ENCODE assay signal across 8 mouse cellular contexts in genomic region chr15:99316314-99317266, GRCm38 (mm10). TPM values are rescaled to one million over a fixed set of nuclear protein-coding genes. Genes with fewer than 3 reads are reported as not detected.
A peak's percentile ranks its signal among the peaks of the same experiment; 100 is the strongest.
DNase-seq lines count a peak whose midpoint lies in the region; ATAC-seq lines count a peak whose summit lies in the region.

No protein-coding gene starts in this region.

- peak overlapping the region; percentile 74 for H3K27ac ChIP-seq in hindbrain, embryonic 14.5 days

- DNase-seq in R1 (ENCODE audit: low read depth, low spot score) = peak; percentile 67
- DNase-seq in cerebellum, postnatal 10 days = peak; percentile 89 to 92
- DNase-seq in frontal cortex, postnatal 25 days (ENCODE audit: low spot score in 2 of 2) = peak; percentile 70
- peak; percentile 85 for DNase-seq in hindbrain, embryonic 14.5 days (ENCODE audit: low spot score)
- peak; percentile 65 to 83 for DNase-seq in layer of hippocampus, postnatal 25 days (ENCODE audit: extremely low spot score in 1 of 2, low spot score in 1 of 2)
- peak; percentile 85 to 90 for DNase-seq in right cerebral cortex, postnatal 10 days (ENCODE audit: low spot score in 2 of 2)
- DNase-seq in yolk sac, embryonic 10.5 days (ENCODE audit: low spot score) = no peak

- WGBS in hindbrain, embryonic 14.5 days = 85% methylated on average over 16 of the region's 16 CpGs

- no peak overlapping the region for H3K4me2 ChIP-seq in hindbrain, embryonic 14.5 days (replicated peaks)

- peak overlapping the region; percentile 38; the same call in 1 of the 2 replicates for H3K9ac ChIP-seq in hindbrain, embryonic 14.5 days

- H3K36me3 ChIP-seq in hindbrain, embryonic 14.5 days (replicated peaks; ENCODE audit: control insufficient read depth, insufficient read depth) = peaks cover 99% of the 10 kb centered on the region

- no peaks in the 10 kb centered on the region for H3K27me3 ChIP-seq in hindbrain, embryonic 14.5 days (ENCODE audit: control insufficient read depth, insufficient read depth, low read length)

- no peaks in the 10 kb centered on the region for H3K4me1 ChIP-seq in hindbrain, embryonic 14.5 days (replicated peaks; ENCODE audit: control insufficient read depth, insufficient read depth, low read length)

- no peaks in the 10 kb centered on the region for H3K9me3 ChIP-seq in hindbrain, embryonic 14.5 days (ENCODE audit: control insufficient read depth, low read length)

- no peak overlapping the region for H3K4me3 ChIP-seq in hindbrain, embryonic 14.5 days (replicated peaks; ENCODE audit: low read length)

- peak; percentile 38 for ATAC-seq in hindbrain, embryonic 14.5 days (ENCODE audit: low FRiP score)
- ATAC-seq in megakaryocyte, adult 5-6 weeks (ENCODE audit: poor library complexity, severe bottlenecking) = peak; percentile 90

RNA-seq across cellular contexts. Expression of gene Fam186b, which starts 20.9 kb away (rescaled TPM):
- 0.39 and 0.81 TPM in 2 replicates for polyA plus RNA-seq in hindbrain, embryonic 14.5 days (2014; fragmentation: Nextera tagmentation; extraction: Ambion mirVana)
- 1 to 10 TPM; 1.2 to 1.3 TPM for total RNA-seq in layer of hippocampus, postnatal 25 days (2021)
- not detected in 2 replicates for total RNA-seq in megakaryocyte, adult 5-6 weeks (2015)
- total RNA-seq in megakaryocyte, adult 5-6 weeks (2017) = not detected in 2 replicates

RNA-seq across cellular contexts. Expression of gene Prpf40b, which starts 21.7 kb away (rescaled TPM):
- polyA plus RNA-seq in hindbrain, embryonic 14.5 days (2014; fragmentation: Nextera tagmentation; extraction: Ambion mirVana) = 84.7 and 89.6 TPM in 2 replicates
- total RNA-seq in layer of hippocampus, postnatal 25 days (2021) = 100 to 1,000 TPM in 1 of 2 experiments, 10 to 100 TPM in 1; 81.5 to 116 TPM
- total RNA-seq in megakaryocyte, adult 5-6 weeks (2015) = 0.27 and 0.89 TPM in 2 replicates
- total RNA-seq in megakaryocyte, adult 5-6 weeks (2017) = 0.12 and 1.1 TPM in 2 replicates

RNA-seq across cellular contexts. Expression of gene Fmnl3, which starts 53.7 kb away (rescaled TPM):
- 9.0 and 9.2 TPM in 2 replicates for polyA plus RNA-seq in hindbrain, embryonic 14.5 days (2014; fragmentation: Nextera tagmentation; extraction: Ambion mirVana)
- total RNA-seq in layer of hippocampus, postnatal 25 days (2021) = 10 to 100 TPM in 1 of 2 experiments, 1 to 10 TPM in 1; 9.3 to 11.3 TPM
- total RNA-seq in megakaryocyte, adult 5-6 weeks (2015) = 7.9 and 10.1 TPM in 2 replicates
- 11.4 and 16.3 TPM in 2 replicates for total RNA-seq in megakaryocyte, adult 5-6 weeks (2017)

Comparison
In these comparisons a context has a peak if more than half of its experiments do, and no peak if none do; other contexts are left out.
1. RNA of gene Prpf40b, which starts 21.7 kb away (total RNA-seq): 81.5 to 116 TPM in layer of hippocampus, postnatal 25 days; 0.12 to 1.1 TPM in megakaryocyte, adult 5-6 weeks; every median in the first group is over 10 times any median in the second.